Mouse (Mus musculus) forebrain, postnatal 0 days (tissue): ENCODE results near the gene Elf4. TPM values are rescaled to one million over a fixed set of nuclear protein-coding genes. Genes with fewer than 3 reads are reported as not detected.

ENCODE experiments used
- ATAC-seq: fragments of 200-750 bp; cut with Nextera tagmentation; 2 replicates; pipeline ENCODE4 v1.8.0; 2017; ENCODE audit warnings: mild to moderate bottlenecking, moderate library complexity
- DNase-seq: peaks from one replicate; pipeline ENCODE4 v3.0.0-alpha.2; 2015
- H3K27ac ChIP-seq: fragments of 300-500 bp; sonication (generic); 2 replicates; pipeline ENCODE4 v1.5.1; 2014; ENCODE audit warnings: low read depth, mild to moderate bottlenecking, antibody characterized with exemption, low read length, moderate library complexity, mixed read lengths
- H3K27me3 ChIP-seq: fragments of 300-500 bp; sonication (generic); 2 replicates; pipeline ENCODE4 v1.6.1; 2014; ENCODE audit warnings: mild to moderate bottlenecking, low read length, mixed read lengths; ENCODE audit not compliant: insufficient read depth
- H3K36me3 ChIP-seq: fragments of 300-500 bp; sonication (generic); 2 replicates; pipeline ENCODE4 v1.6.1; 2014; ENCODE audit warnings: mild to moderate bottlenecking, moderate library complexity; ENCODE audit not compliant: insufficient read depth
- H3K4me1 ChIP-seq: fragments of 300-500 bp; sonication (generic); 2 replicates; pipeline ENCODE4 v1.6.1; 2014; ENCODE audit warnings: antibody characterized with exemption; ENCODE audit not compliant: insufficient read depth
- H3K4me2 ChIP-seq: fragments of 300-500 bp; sonication (generic); 2 replicates; pipeline ENCODE4 v1.6.1; 2014; ENCODE audit warnings: low read depth, mild to moderate bottlenecking, moderate library complexity
- H3K4me3 ChIP-seq: fragments of 300-500 bp; sonication (generic); 2 replicates; pipeline ENCODE4 v1.5.1; 2014; ENCODE audit warnings: low read depth, low read length, mixed read lengths
- H3K9ac ChIP-seq: fragments of 300-500 bp; sonication (generic); 2 replicates; pipeline ENCODE4 v1.6.1; 2014; ENCODE audit warnings: mild to moderate bottlenecking
- H3K9me3 ChIP-seq: fragments of 300-500 bp; sonication (generic); 2 replicates; pipeline ENCODE4 v1.6.1; 2016; ENCODE audit warnings: low read length
- CTCF ChIP-seq: sonication (generic); IDR thresholded peaks from 2 replicates; pipeline ENCODE4 v1.5.1; 2016; ENCODE audit warnings: antibody characterized with exemption, control low read depth, low read depth
- WGBS: fragments of 180-500 bp; shearing (Covaris S2); extraction: QIAGEN DNeasy Blood & Tissue Kit; methylation state at CpG from one replicate; pipeline ENCODE4 v1.1.7; 2014; 5-methylcytosine and 5-hydroxymethylcytosine counted together
- polyA plus RNA-seq: library from polyadenylated mRNA; unstranded; fragments of >200 nt; fragmentation: Nextera tagmentation; extraction: Ambion mirVana; gene quantifications from 2 replicates; pipeline ENCODE4 v1.2.1, GENCODE M21; 2015
- total RNA-seq: library from RNA; depleted of rRNA; stranded (reverse); fragments of >200 nt; gene quantifications from 2 replicates; pipeline ENCODE4 v1.2.3, GENCODE M21; 2014

The Elf4 gene
- total and polyA plus RNA-seq, 2 experiments from 2014 or later = 0.24 to 1.8 TPM

DNA sequence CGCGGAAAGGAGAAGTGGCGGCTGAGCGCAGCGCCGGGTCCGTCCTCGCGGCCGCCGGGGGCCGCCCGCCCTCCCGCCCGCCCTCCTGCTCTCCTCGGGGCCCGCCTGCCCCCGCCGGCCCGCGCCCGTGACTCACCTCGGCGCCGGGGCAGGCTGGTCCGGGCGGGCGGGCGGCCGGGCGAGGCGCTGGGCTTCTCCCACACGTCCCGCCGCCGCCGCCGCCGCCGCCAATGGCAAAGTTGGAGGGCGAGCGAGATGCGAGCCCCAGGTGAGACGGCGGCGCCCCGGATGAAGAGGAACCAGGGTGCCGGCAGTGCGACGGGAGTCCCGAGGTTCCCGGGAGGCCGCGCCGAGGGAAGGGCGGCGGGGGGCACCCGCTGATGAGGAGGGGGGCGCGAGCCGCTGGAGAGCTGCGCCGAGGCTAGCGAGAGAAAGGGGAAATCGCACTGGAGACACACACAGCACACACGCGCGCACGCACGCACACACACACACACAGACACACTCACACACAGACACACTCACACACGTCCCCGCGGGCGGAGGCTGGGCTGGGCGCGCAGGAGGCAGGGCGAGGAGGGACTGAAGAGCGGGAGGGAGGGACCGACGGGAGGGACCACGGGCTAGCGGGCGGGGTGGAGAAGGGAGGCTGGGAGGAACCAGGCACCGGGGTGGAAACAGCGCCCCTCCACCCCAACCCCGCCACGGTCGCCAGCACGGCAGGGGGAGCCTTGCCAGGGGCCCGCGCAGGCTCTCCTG, 9.0 kb downstream of the Elf4 start:
- no peak for TF ChIP-seq CTCF
- peak; percentile 69 for ATAC-seq
- peak overlapping the region; percentile 34 for H3K4me3 ChIP-seq
- no peaks in the 10 kb centered on the region for H3K27me3 ChIP-seq
- peak overlapping the region; percentile 42 for H3K4me2 ChIP-seq
- H3K27ac ChIP-seq = no peak overlapping the region
- H3K9me3 ChIP-seq = no peaks in the 10 kb centered on the region
- DNase-seq = peak; percentile 31
- H3K4me1 ChIP-seq = no peaks in the 10 kb centered on the region
- no peak overlapping the region for H3K9ac ChIP-seq
- WGBS = 29% methylated on average over 59 of the region's 91 CpGs
- no peaks in the 10 kb centered on the region for H3K36me3 ChIP-seq

DNA sequence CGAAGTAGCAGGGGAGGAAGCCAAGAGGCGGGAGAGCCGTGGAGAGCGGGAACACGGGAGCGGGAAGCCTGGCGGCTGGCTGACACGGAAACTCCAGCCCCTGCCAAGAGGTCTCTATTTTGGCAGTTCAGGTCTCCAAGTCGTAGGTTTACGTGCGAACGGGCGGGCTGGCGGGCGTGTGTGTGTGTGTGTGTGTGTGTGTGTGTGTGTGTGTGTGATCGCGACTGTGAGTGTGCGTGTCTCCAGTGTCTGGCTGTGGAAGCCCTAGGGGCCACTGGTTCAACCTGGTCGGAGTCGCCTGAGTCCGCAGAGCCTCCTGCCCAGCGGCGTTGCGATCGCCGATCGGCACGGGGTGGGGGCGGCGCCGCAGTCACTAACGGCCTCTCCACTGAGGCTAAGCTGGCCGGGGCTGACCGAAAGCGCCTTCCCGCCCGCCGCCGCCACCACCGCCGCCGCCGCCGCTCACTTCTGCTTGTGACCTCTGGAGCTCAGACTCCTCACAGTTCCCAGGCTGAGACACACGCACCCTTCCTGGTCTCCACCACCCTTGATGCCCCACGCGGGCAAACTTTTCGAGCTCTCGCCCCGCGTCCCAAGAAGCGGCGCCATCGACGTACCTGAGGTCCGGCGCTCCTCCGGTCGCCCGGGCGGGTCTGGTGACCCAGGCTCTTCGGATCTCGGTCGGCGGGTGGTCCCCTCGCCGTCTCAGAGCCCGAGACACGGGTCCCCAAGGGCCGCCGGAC, 9.8 kb downstream of the Elf4 start:
- Histone ChIP-seq H3K9me3 (no peaks in the 10 kb centered on the region), H3K4me1 (no peaks in the 10 kb centered on the region), H3K27me3 (no peaks in the 10 kb centered on the region), H3K36me3 (no peaks in the 10 kb centered on the region), H3K4me2 (peak overlapping the region; percentile 42), H3K27ac (no peak overlapping the region), H3K9ac (no peak overlapping the region), H3K4me3 (peak overlapping the region; percentile 34)
- WGBS = 26% methylated on average over 63 of the region's 71 CpGs
- DNase-seq = no peak
- no peak for TF ChIP-seq CTCF
- 0 out of 2 replicates have a peak, but pooled peaks have one; percentile 4 for ATAC-seq

DNA sequence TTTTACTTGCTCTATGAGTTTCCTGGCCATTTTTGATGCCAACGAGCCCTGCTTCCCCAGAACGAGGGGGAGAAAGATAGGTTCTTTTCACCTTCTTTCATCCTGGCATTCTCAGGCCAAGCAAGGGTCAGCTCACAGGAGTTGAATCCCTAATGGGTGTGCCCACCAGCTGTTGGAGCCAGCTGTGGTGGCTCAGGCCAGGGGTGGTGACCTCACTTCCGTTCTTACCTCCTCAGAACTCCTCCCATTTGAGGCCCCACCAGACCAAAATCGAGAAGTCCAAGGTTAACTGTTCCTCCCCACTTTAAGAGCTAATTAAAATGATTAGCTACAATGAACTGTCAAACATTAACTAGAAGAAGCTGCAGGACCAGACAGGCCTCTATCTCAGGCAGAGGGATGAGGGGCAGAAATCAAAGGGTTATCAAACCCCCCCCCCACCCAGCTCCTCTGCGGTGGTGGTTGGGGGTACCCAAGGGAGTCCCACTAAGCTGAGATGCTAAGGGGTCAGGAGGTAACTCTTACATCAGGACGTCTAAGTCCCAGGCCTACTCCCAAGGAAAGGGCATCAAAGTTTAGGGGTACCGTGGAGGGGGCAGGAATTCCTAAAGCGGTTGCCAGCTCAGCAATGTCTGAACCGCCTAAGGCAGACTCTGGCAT, 10.6 kb downstream of the Elf4 start:
- no peak for ATAC-seq
- no peaks in the 10 kb centered on the region for H3K27me3 ChIP-seq

DNA sequence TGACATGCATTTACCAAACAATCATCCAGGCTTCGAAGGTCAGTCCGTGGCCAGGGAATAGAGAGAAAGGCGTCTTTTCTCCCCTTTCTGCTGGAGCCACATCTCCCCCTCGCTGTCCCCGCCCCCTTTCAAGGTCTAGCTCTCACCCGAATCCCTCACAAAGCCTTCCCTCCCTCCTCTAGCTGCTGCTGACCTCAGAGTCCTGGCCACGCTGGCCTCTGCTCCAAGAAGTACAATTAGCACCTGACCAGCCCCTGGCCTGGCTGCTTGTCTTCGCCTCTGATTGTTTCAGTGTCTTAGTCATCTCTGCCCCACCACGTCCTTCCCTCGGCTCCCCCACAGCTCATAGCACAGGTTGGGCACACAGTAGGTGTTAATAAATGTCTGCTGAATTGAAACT, 13.3 kb downstream of the Elf4 start:
- WGBS = 40% methylated on average over 10 of the region's 10 CpGs
- Histone ChIP-seq H3K9me3 (no peaks in the 10 kb centered on the region), H3K9ac (no peak overlapping the region), H3K4me3 (no peak overlapping the region), H3K4me1 (no peaks in the 10 kb centered on the region), H3K36me3 (no peaks in the 10 kb centered on the region), H3K4me2 (no peak overlapping the region), H3K27me3 (no peaks in the 10 kb centered on the region), H3K27ac (no peak overlapping the region)
- TF ChIP-seq CTCF = no peak
- no peak for ATAC-seq
- no peak for DNase-seq

More for the DNA sequence above, 10.6 kb downstream of the Elf4 start:
- no peak overlapping the region for H3K9ac ChIP-seq
- no peak overlapping the region for H3K4me3 ChIP-seq
- no peak overlapping the region for H3K27ac ChIP-seq
- 51% methylated on average over 9 of the region's 9 CpGs for WGBS
- H3K36me3 ChIP-seq = no peaks in the 10 kb centered on the region
- no peak for DNase-seq
- no peaks in the 10 kb centered on the region for H3K9me3 ChIP-seq
- no peaks in the 10 kb centered on the region for H3K4me1 ChIP-seq
- peak overlapping the region; percentile 42; the same call in 1 of the 2 replicates for H3K4me2 ChIP-seq
- TF ChIP-seq CTCF = no peak

DNA sequence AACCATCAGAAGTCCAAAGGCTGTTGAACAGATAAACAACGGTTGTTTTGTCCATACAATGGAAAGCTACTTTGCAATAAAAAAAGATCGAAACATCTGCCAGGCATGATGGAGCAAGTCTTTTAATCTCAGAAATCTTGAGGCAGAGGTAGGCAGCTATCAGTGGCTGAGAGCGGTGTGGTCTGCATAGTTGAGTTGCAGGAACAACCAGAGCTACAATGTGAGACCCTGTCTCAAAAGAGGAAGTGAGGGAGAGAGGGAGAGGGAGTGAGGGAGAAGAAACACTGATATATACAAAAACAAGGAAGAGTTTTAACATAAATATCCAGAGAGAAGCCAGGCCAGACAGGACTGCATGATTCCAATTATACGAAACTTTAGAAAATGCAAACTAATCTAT, 18.3 kb downstream of the Elf4 start:
- H3K9ac ChIP-seq = no peak overlapping the region
- H3K4me2 ChIP-seq = no peak overlapping the region
- no peak for DNase-seq
- no peak overlapping the region for H3K4me3 ChIP-seq
- H3K4me1 ChIP-seq = no peaks in the 10 kb centered on the region
- H3K27ac ChIP-seq = no peak overlapping the region
- ATAC-seq = no peak
- H3K9me3 ChIP-seq = no peaks in the 10 kb centered on the region
- no peak for TF ChIP-seq CTCF
- WGBS = 87% methylated on average over 4 of the region's 4 CpGs
- H3K36me3 ChIP-seq = no peaks in the 10 kb centered on the region
- no peaks in the 10 kb centered on the region for H3K27me3 ChIP-seq

DNA sequence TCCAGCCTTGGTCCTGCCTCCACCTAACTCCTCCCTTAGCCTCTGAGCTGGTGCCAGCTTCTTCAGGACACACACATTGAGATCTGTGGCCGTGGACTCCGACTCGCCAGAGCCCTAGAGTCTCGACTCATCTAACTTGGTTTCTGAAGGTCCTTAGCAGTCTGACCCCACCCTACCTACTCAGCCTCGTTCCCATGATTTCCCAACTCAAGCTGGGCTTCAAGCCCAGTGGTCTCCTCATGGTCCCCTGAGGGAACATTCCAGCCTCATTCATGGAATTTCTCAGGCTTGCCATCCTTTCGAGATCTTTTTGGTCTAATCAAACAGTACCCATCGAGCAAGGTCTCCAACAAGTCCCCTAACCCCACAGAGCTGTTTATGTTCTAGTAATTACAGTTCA, 21.0 kb downstream of the Elf4 start:
- H3K4me3 ChIP-seq = no peak overlapping the region
- H3K4me2 ChIP-seq = no peak overlapping the region
- DNase-seq = no peak
- no peaks in the 10 kb centered on the region for H3K4me1 ChIP-seq
- no peak overlapping the region for H3K27ac ChIP-seq
- H3K27me3 ChIP-seq = no peaks in the 10 kb centered on the region
- H3K9ac ChIP-seq = no peak overlapping the region
- ATAC-seq = no peak
- WGBS = 85% methylated on average over 7 of the region's 7 CpGs
- H3K36me3 ChIP-seq = no peaks in the 10 kb centered on the region
- no peak for TF ChIP-seq CTCF
- H3K9me3 ChIP-seq = no peaks in the 10 kb centered on the region

DNA sequence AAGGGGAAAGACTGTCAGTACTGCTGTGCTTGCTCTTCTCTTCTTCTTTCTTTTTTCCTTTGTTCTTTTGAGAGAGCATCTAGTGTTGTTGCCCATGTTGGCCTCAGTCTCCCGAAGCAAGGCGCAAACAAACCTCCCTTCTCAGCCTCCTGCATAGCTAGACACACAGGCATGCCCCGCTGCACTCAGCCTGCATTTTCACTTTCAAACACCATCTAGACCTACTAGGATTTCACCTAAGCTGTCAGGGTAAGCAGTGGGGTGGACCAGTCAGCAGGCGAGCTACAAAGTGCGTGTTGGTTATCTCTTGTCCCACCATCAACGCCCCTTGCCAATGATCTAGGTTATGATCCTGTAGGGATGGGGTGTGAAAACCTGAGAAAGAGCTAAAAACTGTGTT, 21.4 kb downstream of the Elf4 start:
- H3K4me2 ChIP-seq = no peak overlapping the region
- WGBS = 85% methylated on average over 6 of the region's 6 CpGs

More for the DNA sequence above, 21.4 kb downstream of the Elf4 start:
- no peak overlapping the region for H3K4me3 ChIP-seq
- H3K4me1 ChIP-seq = no peaks in the 10 kb centered on the region
- H3K27me3 ChIP-seq = no peaks in the 10 kb centered on the region
- H3K27ac ChIP-seq = no peak overlapping the region
- ATAC-seq (no peak), DNase-seq (no peak)
- H3K9me3 ChIP-seq = no peaks in the 10 kb centered on the region
- H3K36me3 ChIP-seq = no peaks in the 10 kb centered on the region
- TF ChIP-seq CTCF = no peak
- H3K9ac ChIP-seq = no peak overlapping the region
